Mouse (Mus musculus): Measurements from ENCODE around the gene Mex3d. TPM values are rescaled to one million over a fixed set of nuclear protein-coding genes. Genes with fewer than 3 reads are reported as not detected.

Gene Mex3d
- polyA plus RNA-seq, 1 experiment from 2014 or later, result 6.3 TPM

- Histone ChIP-seq H3K36me3 (ENCODE audit: control insufficient read depth, insufficient read depth, low read length) (no peaks in the 10 kb centered on the region), H3K4me1 (ENCODE audit: control insufficient read depth in 2 of 2, insufficient read depth in 2 of 2, low read length in 2 of 2) (peaks cover 7 to 31% of the 10 kb centered on the region in 2 experiments; a peak in 3 of 4 replicates), H3K4me3 (ENCODE audit: control insufficient read depth in 1 of 2, insufficient read depth in 1 of 2, low read depth in 1 of 2, low read length in 2 of 2) (no peak overlapping the region), H3K9me3 (ENCODE audit: control insufficient read depth, low read length) (no peaks in the 10 kb centered on the region), H3K4me2 (ENCODE audit: low read length) (no peak overlapping the region), H3K27me3 (ENCODE audit: control insufficient read depth, insufficient read depth, low read length) (peaks cover 63% of the 10 kb centered on the region), H3K27ac (replicated peaks in 1 of 2; ENCODE audit: control insufficient read depth in 1 of 2, insufficient read depth in 1 of 2, low read depth in 2 of 2, low read length in 2 of 2) (no peak overlapping the region), H3K9ac (ENCODE audit: low read length) (no peak overlapping the region)
- 23% methylated on average over 19 of the region's 19 CpGs for WGBS
- no peak for ATAC-seq (ENCODE audit: insufficient number of reproducible peaks, insufficient read depth, low FRiP score, low read depth)
Measured at GRCm38 (mm10) chr10:80339941-80340750, 47.3 kb downstream of the Mex3d start.

- peaks cover 48% of the 10 kb centered on the region for H3K27me3 ChIP-seq (ENCODE audit: control insufficient read depth, insufficient read depth, low read length)
- 84% methylated on average over 12 of the region's 12 CpGs for WGBS
Measured at GRCm38 (mm10) chr10:80336263-80336662, 51.2 kb downstream of the Mex3d start.

GRCm38 (mm10) chr10:80332525-80332989 lies 54.9 kb downstream of the Mex3d start:
- 81% methylated on average over 5 of the region's 5 CpGs for WGBS
- no peak overlapping the region for H3K27ac ChIP-seq (replicated peaks in 1 of 2; ENCODE audit: control insufficient read depth in 1 of 2, insufficient read depth in 1 of 2, low read depth in 2 of 2, low read length in 2 of 2)
- no peak overlapping the region for H3K4me2 ChIP-seq (ENCODE audit: low read length)
- no peaks in the 10 kb centered on the region for H3K9me3 ChIP-seq (ENCODE audit: control insufficient read depth, low read length)
- no peak overlapping the region for H3K4me3 ChIP-seq (ENCODE audit: control insufficient read depth in 1 of 2, insufficient read depth in 1 of 2, low read depth in 1 of 2, low read length in 2 of 2)
- no peak overlapping the region for H3K9ac ChIP-seq (ENCODE audit: low read length)
- no peak for ATAC-seq (ENCODE audit: insufficient number of reproducible peaks, insufficient read depth, low FRiP score, low read depth)
- peaks cover 41% of the 10 kb centered on the region for H3K27me3 ChIP-seq (ENCODE audit: control insufficient read depth, insufficient read depth, low read length)
- H3K36me3 ChIP-seq (ENCODE audit: control insufficient read depth, insufficient read depth, low read length), result no peaks in the 10 kb centered on the region
- peaks cover 9 to 18% of the 10 kb centered on the region in 2 experiments; a peak in 3 of 4 replicates for H3K4me1 ChIP-seq (ENCODE audit: control insufficient read depth in 2 of 2, insufficient read depth in 2 of 2, low read length in 2 of 2)

More at GRCm38 (mm10) chr10:80336263-80336662, 51.2 kb downstream of the Mex3d start:
- Histone ChIP-seq H3K4me1 (ENCODE audit: control insufficient read depth in 2 of 2, insufficient read depth in 2 of 2, low read length in 2 of 2) (no peaks in the 10 kb centered on the region), H3K27ac (replicated peaks in 1 of 2; ENCODE audit: control insufficient read depth in 1 of 2, insufficient read depth in 1 of 2, low read depth in 2 of 2, low read length in 2 of 2) (no peak overlapping the region), H3K9me3 (ENCODE audit: control insufficient read depth, low read length) (no peaks in the 10 kb centered on the region), H3K36me3 (ENCODE audit: control insufficient read depth, insufficient read depth, low read length) (no peaks in the 10 kb centered on the region), H3K4me3 (ENCODE audit: control insufficient read depth in 1 of 2, insufficient read depth in 1 of 2, low read depth in 1 of 2, low read length in 2 of 2) (no peak overlapping the region), H3K4me2 (ENCODE audit: low read length) (no peak overlapping the region), H3K9ac (ENCODE audit: low read length) (no peak overlapping the region)
- ATAC-seq (ENCODE audit: insufficient number of reproducible peaks, insufficient read depth, low FRiP score, low read depth), result no peak

GRCm38 (mm10) chr10:80331636-80332524 lies 55.6 kb downstream of the Mex3d start:
- Histone ChIP-seq H3K4me2 (ENCODE audit: low read length) (no peak overlapping the region), H3K27ac (replicated peaks in 1 of 2; ENCODE audit: control insufficient read depth in 1 of 2, insufficient read depth in 1 of 2, low read depth in 2 of 2, low read length in 2 of 2) (no peak overlapping the region), H3K27me3 (ENCODE audit: control insufficient read depth, insufficient read depth, low read length) (peaks cover 41% of the 10 kb centered on the region), H3K36me3 (ENCODE audit: control insufficient read depth, insufficient read depth, low read length) (no peaks in the 10 kb centered on the region), H3K4me3 (ENCODE audit: control insufficient read depth in 1 of 2, insufficient read depth in 1 of 2, low read depth in 1 of 2, low read length in 2 of 2) (no peak overlapping the region), H3K9me3 (ENCODE audit: control insufficient read depth, low read length) (no peaks in the 10 kb centered on the region), H3K4me1 (ENCODE audit: control insufficient read depth in 2 of 2, insufficient read depth in 2 of 2, low read length in 2 of 2) (peaks cover 9 to 18% of the 10 kb centered on the region in 2 experiments; a peak in 3 of 4 replicates), H3K9ac (ENCODE audit: low read length) (no peak overlapping the region)
- WGBS, result 53% methylated on average over 10 of the region's 10 CpGs
- no peak for ATAC-seq (ENCODE audit: insufficient number of reproducible peaks, insufficient read depth, low FRiP score, low read depth)

DNA sequence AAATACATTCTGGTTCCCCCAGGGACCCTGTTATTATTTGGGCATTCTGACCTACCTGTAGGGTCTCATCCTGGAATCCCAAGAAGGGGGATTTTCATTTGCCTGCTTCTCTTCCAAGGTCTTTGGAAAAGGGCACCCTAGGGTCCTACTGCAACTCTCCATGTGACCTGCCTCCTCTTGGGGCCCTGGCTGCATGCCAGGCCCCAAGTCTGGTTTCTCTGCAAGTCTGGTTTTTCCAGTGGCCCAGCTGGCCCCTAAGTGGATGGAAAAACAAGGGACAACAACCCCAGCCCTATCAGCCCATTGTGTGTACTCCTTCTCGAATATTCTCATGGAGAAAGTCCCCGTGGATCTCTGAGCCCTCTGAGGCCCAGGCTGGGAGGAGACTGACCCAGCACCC lies 56.6 kb downstream of the Mex3d start:
- H3K9me3 ChIP-seq (ENCODE audit: control insufficient read depth, low read length), result no peaks in the 10 kb centered on the region
- H3K4me2 ChIP-seq (ENCODE audit: low read length), result peak overlapping the region; percentile 85; the same call in 1 of the 2 replicates
- no peaks in the 10 kb centered on the region for H3K36me3 ChIP-seq (ENCODE audit: control insufficient read depth, insufficient read depth, low read length)
- 51% methylated on average over 2 of the region's 2 CpGs for WGBS
- H3K27me3 ChIP-seq (ENCODE audit: control insufficient read depth, insufficient read depth, low read length), result peaks cover 35% of the 10 kb centered on the region
- H3K27ac ChIP-seq (replicated peaks in 1 of 2; ENCODE audit: control insufficient read depth in 1 of 2, insufficient read depth in 1 of 2, low read depth in 2 of 2, low read length in 2 of 2), result no peak overlapping the region
- H3K4me1 ChIP-seq (ENCODE audit: control insufficient read depth in 2 of 2, insufficient read depth in 2 of 2, low read length in 2 of 2), result peaks cover 9 to 18% of the 10 kb centered on the region in 2 experiments; a peak in 3 of 4 replicates
- no peak overlapping the region for H3K9ac ChIP-seq (ENCODE audit: low read length)
- no peak for ATAC-seq (ENCODE audit: insufficient number of reproducible peaks, insufficient read depth, low FRiP score, low read depth)
- no peak overlapping the region for H3K4me3 ChIP-seq (ENCODE audit: control insufficient read depth in 1 of 2, insufficient read depth in 1 of 2, low read depth in 1 of 2, low read length in 2 of 2)

Small RNA genes lying within 50 kb of the gene (microRNA-seq; reads per million reads assigned to microRNA genes)
- gene Gm22721, result not detected

Other genes starting within 250 kb of the Mex3d start
- gene Atp5d, start 249.0 kb downstream of the Mex3d start, polyA plus RNA-seq (2014; fragmentation: Nextera tagmentation; extraction: Ambion mirVana), result 988 and 1,015 TPM in 2 replicates
- gene Cbarp, start 246.8 kb downstream of the Mex3d start, polyA plus RNA-seq (2014; fragmentation: Nextera tagmentation; extraction: Ambion mirVana), result 1.6 and 2.6 TPM in 2 replicates
- gene Midn, start 239.4 kb downstream of the Mex3d start, polyA plus RNA-seq (2014; fragmentation: Nextera tagmentation; extraction: Ambion mirVana), result 21.2 and 25.8 TPM in 2 replicates
- 79.4 and 80.7 TPM in 2 replicates for gene Cirbp, start 221.7 kb downstream of the Mex3d start, polyA plus RNA-seq (2014; fragmentation: Nextera tagmentation; extraction: Ambion mirVana)
- gene 1600002K03Rik, start 214.7 kb downstream of the Mex3d start, polyA plus RNA-seq (2014; fragmentation: Nextera tagmentation; extraction: Ambion mirVana), result 7.7 and 11.1 TPM in 2 replicates
- 8.4 and 10.1 TPM in 2 replicates for gene Efna2, start 208.2 kb downstream of the Mex3d start, polyA plus RNA-seq (2014; fragmentation: Nextera tagmentation; extraction: Ambion mirVana)
- gene Mum1, start 161.2 kb downstream of the Mex3d start, polyA plus RNA-seq (2014; fragmentation: Nextera tagmentation; extraction: Ambion mirVana), result 28.5 and 29.3 TPM in 2 replicates
- 721 and 734 TPM in 2 replicates for gene Ndufs7, start 138.5 kb downstream of the Mex3d start, polyA plus RNA-seq (2014; fragmentation: Nextera tagmentation; extraction: Ambion mirVana)
- 60.3 and 61.5 TPM in 2 replicates for gene Gamt, start 126.6 kb downstream of the Mex3d start, polyA plus RNA-seq (2014; fragmentation: Nextera tagmentation; extraction: Ambion mirVana)
- 25.0 and 27.5 TPM in 2 replicates for gene Dazap1, start 126.2 kb downstream of the Mex3d start, polyA plus RNA-seq (2014; fragmentation: Nextera tagmentation; extraction: Ambion mirVana)
- gene Rps15, start 95.2 kb downstream of the Mex3d start, polyA plus RNA-seq (2014; fragmentation: Nextera tagmentation; extraction: Ambion mirVana), result 648 and 723 TPM in 2 replicates
- 0.78 and 1.4 TPM in 2 replicates for gene Apc2, start 91.7 kb downstream of the Mex3d start, polyA plus RNA-seq (2014; fragmentation: Nextera tagmentation; extraction: Ambion mirVana)
- gene 2310011J03Rik, start 67.1 kb downstream of the Mex3d start, polyA plus RNA-seq (2014; fragmentation: Nextera tagmentation; extraction: Ambion mirVana), result 28.9 and 30.8 TPM in 2 replicates
- gene Pcsk4, start 58.2 kb downstream of the Mex3d start, polyA plus RNA-seq (2014; fragmentation: Nextera tagmentation; extraction: Ambion mirVana), result 1.4 TPM in 2 replicates
- 1.4 and 1.6 TPM in 2 replicates for gene Reep6, start 57.7 kb downstream of the Mex3d start, polyA plus RNA-seq (2014; fragmentation: Nextera tagmentation; extraction: Ambion mirVana)
- 6.8 and 7.8 TPM in 2 replicates for gene Adamtsl5, start 39.2 kb downstream of the Mex3d start, polyA plus RNA-seq (2014; fragmentation: Nextera tagmentation; extraction: Ambion mirVana)
- gene Plk5, start 31.2 kb downstream of the Mex3d start, polyA plus RNA-seq (2014; fragmentation: Nextera tagmentation; extraction: Ambion mirVana), result not detected in 2 replicates
- 116 and 125 TPM in 2 replicates for gene Mbd3, start 11.9 kb upstream of the Mex3d start, polyA plus RNA-seq (2014; fragmentation: Nextera tagmentation; extraction: Ambion mirVana)
- 2,007 and 2,169 TPM in 2 replicates for gene Uqcr11, start 19.2 kb upstream of the Mex3d start, polyA plus RNA-seq (2014; fragmentation: Nextera tagmentation; extraction: Ambion mirVana)
- gene Tcf3, start 46.0 kb upstream of the Mex3d start, polyA plus RNA-seq (2014; fragmentation: Nextera tagmentation; extraction: Ambion mirVana), result 48.6 and 54.0 TPM in 2 replicates
- not detected in 2 replicates for gene Onecut3, start 107.2 kb upstream of the Mex3d start, polyA plus RNA-seq (2014; fragmentation: Nextera tagmentation; extraction: Ambion mirVana)
- 0.08 and 0.09 TPM in 2 replicates for gene Atp8b3, start 151.5 kb upstream of the Mex3d start, polyA plus RNA-seq (2014; fragmentation: Nextera tagmentation; extraction: Ambion mirVana)
- 16.7 and 17.0 TPM in 2 replicates for gene Rexo1, start 173.9 kb upstream of the Mex3d start, polyA plus RNA-seq (2014; fragmentation: Nextera tagmentation; extraction: Ambion mirVana)
- gene Klf16, start 189.7 kb upstream of the Mex3d start, polyA plus RNA-seq (2014; fragmentation: Nextera tagmentation; extraction: Ambion mirVana), result 3.5 and 5.0 TPM in 2 replicates
- 119 and 141 TPM in 2 replicates for gene Abhd17a, start 202.7 kb upstream of the Mex3d start, polyA plus RNA-seq (2014; fragmentation: Nextera tagmentation; extraction: Ambion mirVana)
- gene Scamp4, start 215.2 kb upstream of the Mex3d start, polyA plus RNA-seq (2014; fragmentation: Nextera tagmentation; extraction: Ambion mirVana), result 65.9 and 67.1 TPM in 2 replicates
- gene Adat3, start 215.2 kb upstream of the Mex3d start, polyA plus RNA-seq (2014; fragmentation: Nextera tagmentation; extraction: Ambion mirVana), result 2.6 and 3.6 TPM in 2 replicates
- gene Gm49322, start 218.4 kb upstream of the Mex3d start, polyA plus RNA-seq (2014; fragmentation: Nextera tagmentation; extraction: Ambion mirVana), result 0.88 and 1.4 TPM in 2 replicates
- 64.8 and 65.0 TPM in 2 replicates for gene Csnk1g2, start 235.2 kb upstream of the Mex3d start, polyA plus RNA-seq (2014; fragmentation: Nextera tagmentation; extraction: Ambion mirVana)

All from heart, embryonic 14.5 days (tissue).